Mouse (Mus musculus) bone marrow macrophage, adult 2 months (primary cell): ENCODE measurements around the gene Pkd1l2. TPM values are rescaled to one million over a fixed set of nuclear protein-coding genes. Genes with fewer than 3 reads are reported as not detected.

Experiments
- H3K27ac ChIP-seq: 2 replicates; pipeline ENCODE4 v1.5.1; 2012; ENCODE audit warnings: low read depth, low read length; ENCODE audit not compliant: insufficient read depth
- H3K4me1 ChIP-seq: 2 replicates; pipeline ENCODE4 v1.6.1; 2012; ENCODE audit warnings: low read length; ENCODE audit not compliant: control insufficient read depth, insufficient read depth
- H3K4me3 ChIP-seq: 2 replicates; pipeline ENCODE4 v1.5.1; 2012; ENCODE audit warnings: mild to moderate bottlenecking, low read length, moderate library complexity; ENCODE audit not compliant: insufficient read depth
- CTCF ChIP-seq: IDR thresholded peaks from 2 replicates; pipeline ENCODE4 v1.5.1; 2012; ENCODE audit warnings: low read depth, mild to moderate bottlenecking, low read length, moderate library complexity
- POLR2A ChIP-seq: IDR thresholded peaks from 2 replicates; pipeline ENCODE4 v1.6.1; 2012; ENCODE audit warnings: mild to moderate bottlenecking, low read depth, low read length, borderline replicate concordance
- polyA plus RNA-seq: library from polyadenylated mRNA; stranded (reverse); fragments of >200 nt; gene quantifications from 2 replicates; pipeline ENCODE4 v1.2.4, GENCODE M21; 2012; ENCODE audit not compliant: missing spikeins, insufficient read depth, insufficient read length

Pkd1l2 gene
- polyA plus RNA-seq, 1 experiment, result 0.87 TPM

DNA sequence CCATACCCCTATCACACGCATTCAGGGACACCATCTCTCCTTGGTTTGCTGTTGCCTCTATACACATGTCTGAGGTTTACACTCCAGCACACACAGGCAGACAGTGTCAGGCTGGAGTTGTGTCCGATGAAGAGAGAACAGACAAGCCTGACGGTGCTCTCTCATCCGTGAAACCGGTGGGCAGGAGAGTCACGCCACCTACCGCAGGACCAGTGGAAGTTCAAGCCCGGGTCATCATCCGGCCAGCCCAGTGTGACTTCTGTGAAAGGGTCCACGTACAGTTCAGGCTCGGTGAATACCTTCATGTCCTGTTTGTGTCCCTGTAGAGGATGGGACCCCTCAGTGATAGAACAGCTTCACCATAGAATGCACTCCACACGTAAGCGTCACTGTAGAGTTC is 21.9 kb downstream of the Pkd1l2 start:
- no peak overlapping the region for H3K4me3 ChIP-seq
- peaks cover 14% of the 10 kb centered on the region for H3K4me1 ChIP-seq
- TF ChIP-seq POLR2A (no peak), CTCF (no peak)
- no peak overlapping the region for H3K27ac ChIP-seq

DNA sequence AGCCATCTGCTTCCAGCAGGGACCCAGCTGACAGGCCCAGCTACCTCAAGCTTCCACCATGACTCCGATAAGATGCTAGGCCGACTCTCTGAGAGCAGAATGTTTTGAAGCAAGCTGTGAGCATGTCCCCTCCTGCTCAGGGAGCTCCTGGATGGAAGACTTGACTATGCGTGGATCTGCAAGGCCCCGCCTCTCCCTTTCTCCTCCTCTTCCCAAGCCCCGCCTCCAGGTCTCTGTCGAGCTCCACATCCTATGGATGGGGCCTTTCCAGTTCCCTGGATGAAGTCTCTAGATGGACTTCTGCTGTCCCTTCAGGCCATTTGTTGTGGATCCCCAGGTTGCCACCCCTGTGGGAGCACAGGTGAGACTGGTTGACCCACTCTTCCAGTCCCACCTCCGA is 23.2 kb downstream of the Pkd1l2 start:
- TF ChIP-seq POLR2A (no peak), CTCF (no peak)
- no peak overlapping the region for H3K4me3 ChIP-seq
- no peak overlapping the region for H3K27ac ChIP-seq
- peaks cover 24% of the 10 kb centered on the region for H3K4me1 ChIP-seq

DNA sequence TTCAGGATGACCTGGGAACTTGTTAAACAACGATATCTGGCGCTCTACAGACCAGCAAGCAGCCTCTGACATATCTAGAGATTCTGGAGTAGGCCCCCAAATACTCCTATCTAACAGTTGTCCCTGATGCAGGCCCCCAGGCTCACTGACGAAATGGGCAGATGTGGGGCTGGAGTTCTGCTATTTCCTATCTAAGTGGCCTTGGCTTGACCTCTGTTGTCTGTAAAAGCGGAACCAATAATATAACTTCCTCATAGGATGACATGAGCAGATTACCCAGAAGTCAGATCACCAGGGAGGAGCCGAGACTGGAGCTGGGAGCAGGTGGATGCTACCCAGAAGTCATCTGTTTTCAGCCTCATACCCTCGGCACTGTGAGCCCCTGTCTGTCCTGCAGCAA is 27.2 kb downstream of the Pkd1l2 start:
- peak overlapping the region; percentile 15; the same call in 1 of the 2 replicates for H3K4me3 ChIP-seq
- H3K27ac ChIP-seq, result peak overlapping the region; percentile 84
- TF ChIP-seq POLR2A, result no peak
- TF ChIP-seq CTCF, result no peak
- H3K4me1 ChIP-seq, result peaks cover 52% of the 10 kb centered on the region

DNA sequence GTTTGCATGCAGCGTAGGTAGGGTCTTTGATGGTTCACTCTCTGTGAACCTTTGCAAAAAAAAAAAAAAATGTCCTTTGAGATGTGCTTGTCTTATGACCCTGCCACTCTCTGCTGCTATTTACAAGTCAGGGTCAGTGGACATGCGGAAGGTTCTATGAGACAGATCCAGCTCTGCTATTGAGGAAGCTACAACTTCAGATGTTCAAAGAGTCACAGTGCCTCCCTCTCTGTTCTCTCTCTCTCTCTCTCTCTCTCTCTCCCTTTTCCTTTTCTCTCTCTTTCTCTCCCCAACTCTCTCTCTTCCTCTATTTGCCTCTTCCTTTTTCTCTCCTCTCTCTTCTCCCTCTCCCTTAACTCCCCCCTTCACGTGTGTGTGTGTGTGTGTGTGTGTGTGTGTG is 28.1 kb downstream of the Pkd1l2 start:
- peaks cover 56% of the 10 kb centered on the region for H3K4me1 ChIP-seq
- no peak overlapping the region for H3K4me3 ChIP-seq
- peak overlapping the region; percentile 84 for H3K27ac ChIP-seq
- no peak for TF ChIP-seq CTCF
- TF ChIP-seq POLR2A, result no peak

DNA sequence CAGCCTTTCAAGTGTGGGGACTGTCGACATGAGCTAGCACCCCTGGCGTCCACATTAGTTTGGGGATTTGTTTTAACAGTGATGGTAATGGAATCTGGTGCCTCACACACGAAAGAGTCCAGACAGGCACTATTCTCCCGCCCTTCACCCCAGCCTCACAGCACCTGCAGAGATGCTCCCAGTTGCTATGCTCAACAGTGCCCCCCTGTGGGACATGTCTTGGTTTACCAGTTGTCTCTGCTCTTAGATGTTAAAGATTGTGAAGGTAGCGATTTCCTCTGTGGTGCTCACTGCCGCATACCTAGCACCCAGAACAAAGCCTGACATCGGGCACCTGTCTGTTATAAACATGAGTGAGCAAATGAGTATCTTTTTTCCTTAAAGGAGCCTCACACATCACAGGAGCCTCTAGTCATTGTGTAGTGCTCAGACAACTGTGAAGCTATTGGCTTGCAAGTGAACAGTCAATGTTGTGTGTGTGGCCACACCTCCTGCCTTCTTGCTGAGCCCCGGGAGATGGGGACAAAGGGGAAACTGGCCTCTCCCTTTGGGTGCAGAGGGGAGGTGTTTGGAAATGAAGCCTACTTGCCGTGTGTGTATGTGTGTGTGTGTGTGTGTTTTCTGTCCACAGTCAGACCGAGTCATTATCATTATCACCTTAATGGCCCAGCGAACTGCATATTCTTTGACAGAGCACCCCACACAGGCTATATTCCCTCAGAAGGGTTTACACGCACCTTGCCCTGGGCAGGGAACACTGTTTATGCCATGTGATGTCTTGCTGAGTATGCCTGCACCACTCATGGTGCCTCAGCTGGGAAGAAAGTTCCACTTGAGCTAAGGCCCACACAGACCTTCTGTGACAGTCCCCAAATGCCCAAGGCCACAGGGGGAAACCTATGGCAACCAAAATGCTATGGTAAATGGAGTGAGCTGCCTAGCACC is 28.8 kb downstream of the Pkd1l2 start:
- TF ChIP-seq POLR2A (no peak), CTCF (peak; percentile 51)
- H3K4me1 ChIP-seq, result peaks cover 56% of the 10 kb centered on the region
- H3K27ac ChIP-seq, result 0 out of 2 replicates have a peak overlapping the region, but pooled peaks have one; percentile 11
- no peak overlapping the region for H3K4me3 ChIP-seq

- H3K27ac ChIP-seq, result peak overlapping the region; percentile 56
- no peak for TF ChIP-seq POLR2A
- TF ChIP-seq CTCF, result no peak
- peaks cover 54% of the 10 kb centered on the region for H3K4me1 ChIP-seq
- H3K4me3 ChIP-seq, result no peak overlapping the region
These were observed 30.9 kb downstream of the Pkd1l2 start for GRCm38 (mm10) chr8:117051316-117051715.

GRCm38 (mm10) chr8:117050763-117051162 is 31.5 kb downstream of the Pkd1l2 start:
- H3K27ac ChIP-seq, result peak overlapping the region; percentile 73
- TF ChIP-seq POLR2A (no peak), CTCF (no peak)
- peak overlapping the region; percentile 31 for H3K4me3 ChIP-seq
- H3K4me1 ChIP-seq, result peaks cover 48% of the 10 kb centered on the region

GRCm38 (mm10) chr8:117049444-117049843 is 32.8 kb downstream of the Pkd1l2 start:
- TF ChIP-seq POLR2A, result no peak
- 0 out of 2 replicates have a peak, but pooled peaks have one; percentile 20 for TF ChIP-seq CTCF
- peaks cover 38% of the 10 kb centered on the region for H3K4me1 ChIP-seq
- H3K4me3 ChIP-seq, result no peak overlapping the region

GRCm38 (mm10) chr8:117043584-117043983 is 38.7 kb downstream of the Pkd1l2 start:
- TF ChIP-seq POLR2A (no peak), CTCF (no peak)

More at GRCm38 (mm10) chr8:117049444-117049843, 32.8 kb downstream of the Pkd1l2 start:
- H3K27ac ChIP-seq, result no peak overlapping the region

DNA sequence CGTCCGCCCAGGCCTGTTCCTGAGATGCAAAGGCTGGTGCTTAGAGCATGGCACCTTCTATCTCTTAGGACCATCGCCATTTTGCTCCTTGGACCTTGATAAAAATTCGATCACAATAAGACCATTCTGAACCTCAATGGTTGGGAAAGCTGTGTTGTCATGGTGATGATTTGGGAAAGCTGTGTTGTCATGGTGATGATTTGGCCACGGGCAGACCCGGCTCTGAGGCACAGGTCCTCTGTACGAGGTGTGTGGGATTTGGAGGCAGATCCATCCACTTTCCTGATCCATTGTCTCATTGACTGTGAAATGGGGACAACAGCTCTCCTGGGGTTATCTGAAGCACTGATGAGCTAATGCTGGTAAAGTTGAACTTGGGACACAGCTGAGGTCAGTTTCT is 42.4 kb downstream of the Pkd1l2 start:
- no peak overlapping the region for H3K4me3 ChIP-seq
- TF ChIP-seq POLR2A (no peak), CTCF (no peak)
- no peaks in the 10 kb centered on the region for H3K4me1 ChIP-seq
- H3K27ac ChIP-seq, result no peak overlapping the region

More at GRCm38 (mm10) chr8:117043584-117043983, 38.7 kb downstream of the Pkd1l2 start:
- Histone ChIP-seq H3K4me1 (no peaks in the 10 kb centered on the region), H3K27ac (no peak overlapping the region), H3K4me3 (no peak overlapping the region)
